Mouse (Mus musculus): ENCODE data around the gene Nucb2.

Nucb2 gene

GRCm38 (mm10) chr7:116518155-116518554, 14.0 kb downstream of the Nucb2 start:
- in situ Hi-C loops (cut with MboI; ENCODE audit: low sequenced_read_pairs) = no loop called here

GRCm38 (mm10) chr7:116519805-116520204, 15.6 kb downstream of the Nucb2 start:
- in situ Hi-C loops (cut with MboI; ENCODE audit: low sequenced_read_pairs) = no loop called here

GRCm38 (mm10) chr7:116524577-116524976, 20.4 kb downstream of the Nucb2 start:
- in situ Hi-C loops (cut with MboI; ENCODE audit: low sequenced_read_pairs) = no loop called here

- in situ Hi-C loops (cut with MboI; ENCODE audit: low sequenced_read_pairs) = no loop called here
Measured at GRCm38 (mm10) chr7:116529793-116530192, 25.6 kb downstream of the Nucb2 start.

- in situ Hi-C loops (cut with MboI; ENCODE audit: low sequenced_read_pairs) = no loop called here
Measured at GRCm38 (mm10) chr7:116530470-116530869, 26.3 kb downstream of the Nucb2 start.

GRCm38 (mm10) chr7:116531311-116531710, 27.1 kb downstream of the Nucb2 start:
- in situ Hi-C loops (cut with MboI; ENCODE audit: low sequenced_read_pairs) = no loop called here

- in situ Hi-C loops (cut with MboI; ENCODE audit: low sequenced_read_pairs) = no loop called here
Measured at GRCm38 (mm10) chr7:116556834-116557233, 52.7 kb downstream of the Nucb2 start.

GRCm38 (mm10) chr7:116574551-116574950, 70.4 kb downstream of the Nucb2 start:
- in situ Hi-C loops (cut with MboI; ENCODE audit: low sequenced_read_pairs) = no loop called here
